Mouse (Mus musculus) midbrain, embryonic 14.5 days (tissue): ENCODE results near the gene Rab2b. TPM values are rescaled to one million over a fixed set of nuclear protein-coding genes. Genes with fewer than 3 reads are reported as not detected.

Experiments
- ATAC-seq: fragments of 200-750 bp; cut with Nextera tagmentation; 2 replicates; pipeline ENCODE4 v1.8.0; 2017; ENCODE audit warnings: moderate number of reproducible peaks, moderate library complexity; ENCODE audit not compliant: low FRiP score, low TSS enrichment
- DNase-seq: peaks from one replicate; pipeline ENCODE4 v3.0.0-alpha.2; 2015
- H3K27ac ChIP-seq: fragments of 300-500 bp; sonication (generic); replicated peaks from 2 replicates; pipeline ENCODE4 v1.5.1; 2014; ENCODE audit warnings: mild to moderate bottlenecking, low read depth, low read length, moderate library complexity
- H3K27me3 ChIP-seq: fragments of 300-500 bp; sonication (generic); 2 replicates; pipeline ENCODE4 v1.6.1; 2014; ENCODE audit warnings: low read length, control low read depth, mixed read lengths; ENCODE audit not compliant: control insufficient read depth, insufficient read depth
- H3K36me3 ChIP-seq: fragments of 300-500 bp; sonication (generic); 2 replicates; pipeline ENCODE4 v1.6.1; 2014; ENCODE audit warnings: low read length, control low read depth; ENCODE audit not compliant: control insufficient read depth, insufficient read depth
- H3K4me1 ChIP-seq: fragments of 300-500 bp; sonication (generic); 2 replicates; pipeline ENCODE4 v1.6.1; 2014; ENCODE audit warnings: mild to moderate bottlenecking, antibody characterized with exemption, low read length, control low read depth; ENCODE audit not compliant: control insufficient read depth, insufficient read depth
- H3K4me2 ChIP-seq: fragments of 300-500 bp; sonication (generic); 2 replicates; pipeline ENCODE4 v1.6.1; 2014; ENCODE audit warnings: mild to moderate bottlenecking, low read length, moderate library complexity
- H3K4me3 ChIP-seq: fragments of 300-500 bp; sonication (generic); replicated peaks from 2 replicates; pipeline ENCODE4 v1.5.1; 2014; ENCODE audit warnings: low read depth, low read length
- H3K9ac ChIP-seq: fragments of 300-500 bp; sonication (generic); replicated peaks from 2 replicates; pipeline ENCODE4 v1.6.1; 2014; ENCODE audit warnings: mild to moderate bottlenecking, low read length, moderate library complexity
- H3K9me3 ChIP-seq: fragments of 300-500 bp; sonication (generic); 2 replicates; pipeline ENCODE4 v1.6.1; 2016; ENCODE audit warnings: low read length, control low read depth, mixed read lengths; ENCODE audit not compliant: control insufficient read depth
- WGBS: fragments of 180-500 bp; shearing (Covaris S2); extraction: QIAGEN DNeasy Blood & Tissue Kit; methylation state at CpG from one replicate; pipeline ENCODE4 v1.1.7; 2014; 5-methylcytosine and 5-hydroxymethylcytosine counted together
- polyA plus RNA-seq: library from polyadenylated mRNA; unstranded; fragments of >200 nt; fragmentation: Nextera tagmentation; extraction: Ambion mirVana; gene quantifications from 2 replicates; pipeline ENCODE4 v1.2.1, GENCODE M21; 2014

Rab2b gene
- polyA plus RNA-seq, 1 experiment from 2014 or later: 65.7 TPM

- 90% methylated on average over 4 of the region's 4 CpGs for WGBS
- H3K27ac ChIP-seq: no peak overlapping the region
- H3K27me3 ChIP-seq: no peaks in the 10 kb centered on the region
Observed at GRCm38 (mm10) chr14:52246129-52246528, 33.2 kb downstream of the Rab2b start.

GRCm38 (mm10) chr14:52244690-52245042 is 34.7 kb downstream of the Rab2b start:
- H3K4me1 ChIP-seq: peaks cover 4% of the 10 kb centered on the region; the same call in 1 of the 2 replicates

More at GRCm38 (mm10) chr14:52246129-52246528, 33.2 kb downstream of the Rab2b start:
- H3K4me2 ChIP-seq: no peak overlapping the region
- H3K4me1 ChIP-seq: peaks cover 4% of the 10 kb centered on the region; the same call in 1 of the 2 replicates
- DNase-seq (no peak), ATAC-seq (no peak)
- no peak overlapping the region for H3K4me3 ChIP-seq
- H3K9me3 ChIP-seq: no peaks in the 10 kb centered on the region
- no peaks in the 10 kb centered on the region for H3K36me3 ChIP-seq
- H3K9ac ChIP-seq: no peak overlapping the region

GRCm38 (mm10) chr14:52244041-52244689 is 35.2 kb downstream of the Rab2b start:
- Histone ChIP-seq H3K4me3 (peak overlapping the region; percentile 73), H3K27ac (peak overlapping the region; percentile 65), H3K36me3 (no peaks in the 10 kb centered on the region), H3K9me3 (no peaks in the 10 kb centered on the region), H3K4me2 (peak overlapping the region; percentile 75), H3K4me1 (peaks cover 4% of the 10 kb centered on the region; the same call in 1 of the 2 replicates), H3K27me3 (no peaks in the 10 kb centered on the region), H3K9ac (peak overlapping the region; percentile 80)
- ATAC-seq (peak; percentile 99), DNase-seq (peak; percentile 99)
- WGBS: under 1% methylated on average over 32 of the region's 32 CpGs

More at GRCm38 (mm10) chr14:52244690-52245042, 34.7 kb downstream of the Rab2b start:
- no peaks in the 10 kb centered on the region for H3K27me3 ChIP-seq
- H3K4me3 ChIP-seq: peak overlapping the region; percentile 73
- H3K4me2 ChIP-seq: peak overlapping the region; percentile 75
- peak overlapping the region; percentile 14; the same call in 1 of the 2 replicates for H3K27ac ChIP-seq
- no peaks in the 10 kb centered on the region for H3K9me3 ChIP-seq
- ATAC-seq (no peak; the same call in 1 of the 2 replicates), DNase-seq (no peak)
- 13% methylated on average over 7 of the region's 7 CpGs for WGBS
- peak overlapping the region; percentile 43 for H3K9ac ChIP-seq
- H3K36me3 ChIP-seq: no peaks in the 10 kb centered on the region

GRCm38 (mm10) chr14:52236216-52236615 is 43.1 kb downstream of the Rab2b start:
- Histone ChIP-seq H3K9me3 (no peaks in the 10 kb centered on the region), H3K36me3 (peaks cover 55% of the 10 kb centered on the region), H3K4me2 (no peak overlapping the region), H3K4me3 (no peak overlapping the region), H3K27me3 (no peaks in the 10 kb centered on the region), H3K9ac (no peak overlapping the region), H3K4me1 (no peaks in the 10 kb centered on the region), H3K27ac (no peak overlapping the region)
- DNase-seq: no peak
- ATAC-seq: no peak
- WGBS: 98% methylated on average over 1 of the region's 1 CpGs

- no peak overlapping the region for H3K4me3 ChIP-seq
- H3K9me3 ChIP-seq: no peaks in the 10 kb centered on the region
- no peak overlapping the region for H3K9ac ChIP-seq
- H3K4me2 ChIP-seq: no peak overlapping the region
- WGBS: 97% methylated on average over 7 of the region's 7 CpGs
- H3K27me3 ChIP-seq: no peaks in the 10 kb centered on the region
- peaks cover 66% of the 10 kb centered on the region for H3K36me3 ChIP-seq
- H3K4me1 ChIP-seq: no peaks in the 10 kb centered on the region
- ATAC-seq (no peak), DNase-seq (no peak)
- no peak overlapping the region for H3K27ac ChIP-seq
Observed at GRCm38 (mm10) chr14:52235165-52235564, 44.2 kb downstream of the Rab2b start.

GRCm38 (mm10) chr14:52232249-52232648 is 47.1 kb downstream of the Rab2b start:
- no peaks in the 10 kb centered on the region for H3K4me1 ChIP-seq
- 88% methylated on average over 6 of the region's 6 CpGs for WGBS
- H3K4me2 ChIP-seq: no peak overlapping the region
- DNase-seq (no peak), ATAC-seq (no peak)
- H3K27me3 ChIP-seq: no peaks in the 10 kb centered on the region
- H3K9ac ChIP-seq: no peak overlapping the region
- no peak overlapping the region for H3K27ac ChIP-seq
- H3K36me3 ChIP-seq: peaks cover 93% of the 10 kb centered on the region
- no peaks in the 10 kb centered on the region for H3K9me3 ChIP-seq
- H3K4me3 ChIP-seq: no peak overlapping the region

GRCm38 (mm10) chr14:52225972-52226371 is 53.4 kb downstream of the Rab2b start:
- no peaks in the 10 kb centered on the region for H3K9me3 ChIP-seq
- 94% methylated on average over 2 of the region's 2 CpGs for WGBS
- DNase-seq (no peak), ATAC-seq (no peak)
- H3K36me3 ChIP-seq: peaks cover 97% of the 10 kb centered on the region
- H3K9ac ChIP-seq: no peak overlapping the region
- no peak overlapping the region for H3K27ac ChIP-seq
- no peak overlapping the region for H3K4me3 ChIP-seq
- H3K4me2 ChIP-seq: no peak overlapping the region
- no peaks in the 10 kb centered on the region for H3K4me1 ChIP-seq
- H3K27me3 ChIP-seq: no peaks in the 10 kb centered on the region

- Histone ChIP-seq H3K9me3 (no peaks in the 10 kb centered on the region), H3K9ac (no peak overlapping the region), H3K36me3 (peaks cover 93% of the 10 kb centered on the region), H3K27me3 (no peaks in the 10 kb centered on the region), H3K4me3 (no peak overlapping the region), H3K27ac (no peak overlapping the region), H3K4me1 (no peaks in the 10 kb centered on the region), H3K4me2 (no peak overlapping the region)
- WGBS: 94% methylated on average over 5 of the region's 5 CpGs
- DNase-seq: no peak
- ATAC-seq: no peak
Observed at GRCm38 (mm10) chr14:52217261-52217660, 62.1 kb downstream of the Rab2b start.
